Mouse (Mus musculus) Patski (cell line): ENCODE results near the gene Txlnb. TPM values are rescaled to one million over a fixed set of nuclear protein-coding genes. Genes with fewer than 3 reads are reported as not detected.

ENCODE experiments used
- ATAC-seq: fragments of 100-300 bp; one replicate; pipeline ENCODE4 v1.8.0; 2021
- CTCF ChIA-PET: fragments of 350-600 bp; sonication (Branson Sonifier 250); formaldehyde crosslinking; loops from one replicate; lab custom pipeline; 2022; ENCODE audit warnings: inconsistent platforms; lab: Charles Lee
- POLR2A ChIA-PET: fragments of 350-600 bp; sonication (Branson Sonifier 250); formaldehyde crosslinking; loops from one replicate; lab custom pipeline; 2022; ENCODE audit warnings: antibody characterized with exemption, inconsistent platforms; lab: Charles Lee
- DNase-seq: peaks from one replicate; pipeline ENCODE4 v3.0.0-alpha.2; 2011; ENCODE audit warnings: low read depth, low spot score
- H3K27me3 ChIP-seq: fragments of 371-371 bp; one replicate; pipeline ENCODE4 v1.5.1; 2021
- CTCF ChIP-seq: fragments of 100-300 bp; IDR thresholded peaks from one replicate; pipeline ENCODE4 v1.5.1; 2021
- in situ Hi-C: fragments of 300-500 bp; cut with MboI; formaldehyde crosslinking; loops from 3 replicates; pipeline ENCODE4 v1.11.1; 2018; ENCODE audit warnings: low pct_unique_long_range_greater_than_20kb, mixed read lengths
- polyA plus RNA-seq: library from polyadenylated mRNA; unstranded; gene quantifications from one replicate; pipeline ENCODE4 v1.2.3, GENCODE M21; 2021

The Txlnb gene
- polyA plus RNA-seq, 1 experiment from 2014 or later, result 0.18 TPM

- ATAC-seq (peak; percentile 35), DNase-seq (peak; percentile 28)
- no peaks in the 10 kb centered on the region for H3K27me3 ChIP-seq
- POLR2A ChIA-PET, result no interaction called here
- in situ Hi-C loops, result no loop called here
- CTCF ChIA-PET, result interaction anchor here (0.7 to 1.3 kb wide), 4 partner anchors 12 to 127 kb away, joined by 3 to 4 read pairs (median 3); partner anchors contain the start of gene Txlnb
- TF ChIP-seq CTCF, result no peak
These were observed 64.9 kb downstream of the Txlnb start for GRCm38 (mm10) chr10:17860701-17861480.

- in situ Hi-C loops, result loop anchor here (5.0 kb wide), 3 partner anchors 83 to 327 kb away; no protein-coding TSS in a partner anchor
- peak; percentile 96 for TF ChIP-seq CTCF
- no peak for DNase-seq
- peak; percentile 92 for ATAC-seq
- ChIA-PET CTCF (interaction anchor here (1.1 to 2.6 kb wide), 7 partner anchors 30 to 139 kb away, joined by 3 to 7 read pairs (median 3); no protein-coding TSS in a partner anchor), POLR2A (interaction anchor here (0.5 kb wide), 1 partner anchor 141 kb away, joined by 3 read pairs; no protein-coding TSS in a partner anchor)
- no peaks in the 10 kb centered on the region for H3K27me3 ChIP-seq
These were observed 74.0 kb downstream of the Txlnb start for GRCm38 (mm10) chr10:17869822-17870662.

- no peak for DNase-seq
- in situ Hi-C loops, result no loop called here
- ChIA-PET CTCF (no interaction called here), POLR2A (no interaction called here)
- no peak for ATAC-seq
- H3K27me3 ChIP-seq, result no peaks in the 10 kb centered on the region
- TF ChIP-seq CTCF, result no peak
These were observed 82.2 kb downstream of the Txlnb start for GRCm38 (mm10) chr10:17878002-17878919.

- ATAC-seq, result no peak
- in situ Hi-C loops, result no loop called here
- DNase-seq, result no peak
- TF ChIP-seq CTCF, result no peak
- POLR2A ChIA-PET, result no interaction called here
- CTCF ChIA-PET, result no interaction called here
- H3K27me3 ChIP-seq, result no peaks in the 10 kb centered on the region
These were observed 84.0 kb downstream of the Txlnb start for GRCm38 (mm10) chr10:17880038-17880437.

GRCm38 (mm10) chr10:17880724-17881123, 84.7 kb downstream of the Txlnb start:
- ChIA-PET CTCF (no interaction called here), POLR2A (no interaction called here)
- DNase-seq (no peak), ATAC-seq (no peak)
- no peak for TF ChIP-seq CTCF
- in situ Hi-C loops, result no loop called here
- no peaks in the 10 kb centered on the region for H3K27me3 ChIP-seq

Other genes starting within 250 kb of the Txlnb start
- 163 TPM for gene Cited2, start 73.0 kb upstream of the Txlnb start, polyA plus RNA-seq
- 12.8 TPM for gene Heca, start 151.8 kb downstream of the Txlnb start, polyA plus RNA-seq
- 122 TPM for gene Abracl, start 227.1 kb downstream of the Txlnb start, polyA plus RNA-seq